Mouse (Mus musculus): ENCODE results near the gene Kctd15.

Gene Kctd15

DNA sequence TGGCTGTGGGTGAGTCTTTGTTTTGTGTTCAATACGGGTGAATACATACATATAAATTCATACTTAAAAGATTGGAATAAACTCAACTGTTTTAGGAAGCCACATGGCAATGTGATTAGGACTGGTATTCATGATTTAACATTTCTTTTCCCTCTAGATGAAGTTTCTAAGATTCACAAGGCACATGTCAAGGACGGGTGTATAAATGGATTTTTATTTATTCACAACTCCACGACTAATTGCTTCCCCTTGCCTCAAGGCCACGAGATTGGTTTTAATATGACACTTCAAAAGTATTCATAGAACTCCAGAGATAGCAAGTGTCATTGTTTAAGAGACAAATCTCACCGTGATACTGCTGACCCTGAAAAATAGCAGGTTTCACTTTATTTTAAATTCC, at the start of gene Kctd15:
Gene Kctd15, minus strand, starts transcription at position 101 of the 400 bp plus-strand sequence.
- DNase-seq = no peak

DNA sequence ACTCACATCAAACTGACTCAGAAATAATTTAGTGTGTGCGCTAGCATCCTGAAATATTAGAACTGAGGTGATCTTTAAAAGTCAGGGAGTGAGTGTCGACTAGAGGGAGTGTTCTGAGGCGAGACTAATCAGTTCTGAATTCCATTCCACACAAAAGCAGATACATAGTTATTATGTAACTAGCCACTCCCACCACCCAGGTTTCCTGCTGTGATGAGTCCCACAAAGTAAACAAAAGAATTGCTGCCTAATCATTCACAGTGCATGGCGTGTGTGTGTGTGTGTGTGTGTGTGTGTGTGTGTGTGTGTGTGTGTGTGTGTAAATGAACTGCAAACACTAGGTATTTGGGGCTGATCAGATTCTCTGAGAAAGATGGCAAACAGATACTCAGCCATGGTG, 47.9 kb upstream of the Kctd15 start:
- peak; percentile 57 for DNase-seq

DNA sequence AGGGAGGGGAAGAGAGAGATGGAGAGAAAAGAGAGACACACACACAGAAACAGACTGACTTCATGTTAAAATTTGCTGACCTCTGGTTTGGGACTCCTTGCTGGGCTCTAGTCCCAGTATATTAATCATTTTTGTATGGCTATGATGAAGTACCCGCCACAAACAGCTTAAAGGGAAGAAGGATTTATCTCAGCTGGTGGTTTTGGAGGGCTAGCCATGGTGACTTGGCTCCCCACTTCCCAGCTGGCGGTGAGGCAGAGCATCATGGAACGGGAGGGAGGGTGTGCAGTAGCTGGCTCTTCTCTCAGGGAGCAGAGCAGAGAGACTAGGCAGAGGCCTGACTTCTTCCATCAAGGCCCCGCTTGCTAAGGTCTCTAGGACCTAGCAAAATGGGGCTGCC, 46.9 kb upstream of the Kctd15 start:
- DNase-seq = no peak

DNA sequence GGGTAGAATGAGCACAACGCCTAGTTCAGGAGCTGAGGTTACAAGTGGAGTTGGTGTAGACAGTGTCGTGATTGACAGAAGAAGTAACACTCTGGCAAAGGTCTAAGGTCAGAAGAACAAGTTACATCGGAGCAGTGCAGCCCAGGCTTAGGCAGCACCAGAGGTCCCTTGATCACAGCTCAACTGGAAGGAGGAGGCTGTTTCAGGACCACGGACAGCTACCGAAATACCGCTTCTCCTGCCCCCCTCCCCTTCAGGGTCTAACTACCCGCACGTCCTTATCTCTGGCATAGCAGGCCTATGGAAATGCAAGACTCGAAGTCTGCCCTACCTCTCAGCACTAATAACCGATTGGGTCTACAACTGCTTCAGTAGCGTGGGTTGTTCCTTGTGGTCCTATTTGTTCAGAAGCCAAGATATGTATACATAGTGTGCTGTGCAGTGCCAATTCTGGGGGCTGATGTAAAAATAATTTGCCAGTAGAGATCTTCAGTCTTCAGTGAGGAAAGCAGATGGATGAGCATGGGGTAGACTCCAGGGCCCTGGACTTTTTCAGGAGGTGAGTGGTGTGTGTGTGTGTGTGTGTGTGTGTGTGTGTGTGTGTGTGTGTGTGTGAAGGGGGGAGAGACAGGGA, 46.3 kb upstream of the Kctd15 start:
- DNase-seq = peak; percentile 65

DNA sequence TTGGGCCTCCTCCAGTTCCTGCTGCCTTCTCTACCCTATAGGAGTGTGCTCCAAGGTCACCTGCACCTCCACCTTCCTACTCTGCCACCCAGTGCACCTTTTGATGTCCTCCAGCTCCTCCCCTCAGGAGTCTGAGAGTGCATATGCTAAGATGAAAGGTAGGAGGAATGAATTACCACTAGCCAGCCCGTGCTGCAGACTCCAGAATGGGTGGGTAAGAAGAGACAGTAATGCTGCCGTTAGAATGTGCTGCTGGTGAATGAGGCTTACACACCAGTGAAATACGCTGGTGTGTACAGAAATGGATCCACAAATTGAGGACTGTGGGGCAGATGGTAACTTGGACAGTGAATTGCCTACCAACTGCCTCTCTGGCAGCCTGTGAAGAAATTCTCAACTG, 43.4 kb upstream of the Kctd15 start:
- no peak for DNase-seq

DNA sequence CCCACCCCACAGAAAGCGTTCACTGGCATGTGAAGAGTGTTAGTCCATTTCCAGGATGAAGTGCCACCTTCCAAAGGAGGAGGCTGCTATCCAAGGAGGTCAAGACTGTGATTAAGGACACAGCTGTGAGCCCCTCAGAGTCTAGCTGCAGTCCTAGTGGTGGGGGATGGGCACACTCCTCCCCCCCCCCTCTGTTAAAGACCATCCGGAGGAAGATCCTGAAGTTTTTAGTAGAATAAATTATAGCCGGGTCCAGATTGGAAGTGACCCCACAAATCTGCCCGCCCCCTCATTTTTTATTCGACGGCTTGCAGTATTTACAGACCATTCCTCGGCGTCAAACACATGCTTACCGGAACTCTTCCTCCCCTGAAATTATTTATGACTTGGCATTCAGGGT, 41.7 kb upstream of the Kctd15 start:
- no peak for DNase-seq

DNA sequence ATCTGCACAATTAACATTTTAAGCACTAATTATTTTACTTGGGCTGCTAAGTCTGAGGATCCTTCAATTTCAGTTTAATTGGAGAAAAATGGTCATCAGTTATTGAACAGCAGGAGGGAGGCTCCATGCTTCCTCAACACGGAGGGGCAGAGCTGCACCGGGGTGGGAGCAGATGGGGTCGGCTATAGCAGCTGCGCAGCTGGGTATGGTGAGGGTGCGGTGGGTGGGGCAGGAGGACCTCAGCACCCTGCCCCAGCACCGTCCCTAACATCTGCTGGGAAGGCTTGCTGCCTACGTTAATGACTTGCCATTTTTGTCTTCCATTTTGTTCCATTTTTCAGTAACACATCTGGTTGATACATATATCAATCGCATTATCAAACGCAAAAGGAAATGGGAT, 39.6 kb upstream of the Kctd15 start:
- no peak for DNase-seq

DNA sequence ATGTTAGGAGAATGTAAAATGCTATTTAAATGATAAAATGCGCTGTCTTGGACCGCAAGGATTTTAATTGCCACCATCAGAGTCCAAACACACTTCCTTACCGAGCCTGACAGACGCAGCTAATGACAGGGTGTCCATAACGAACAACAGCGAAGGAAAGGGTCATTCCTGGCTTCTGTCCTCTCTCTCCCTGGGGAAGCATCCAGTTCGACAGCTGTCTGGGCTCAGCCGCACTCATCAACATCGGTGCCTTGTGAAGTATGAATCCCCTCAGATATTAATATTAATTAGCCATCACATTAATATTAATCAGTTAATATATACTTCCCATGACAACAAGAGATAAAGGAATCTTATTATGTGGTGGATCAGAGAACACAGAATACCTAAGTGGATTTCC, 38.4 kb upstream of the Kctd15 start:
- no peak for DNase-seq

DNA sequence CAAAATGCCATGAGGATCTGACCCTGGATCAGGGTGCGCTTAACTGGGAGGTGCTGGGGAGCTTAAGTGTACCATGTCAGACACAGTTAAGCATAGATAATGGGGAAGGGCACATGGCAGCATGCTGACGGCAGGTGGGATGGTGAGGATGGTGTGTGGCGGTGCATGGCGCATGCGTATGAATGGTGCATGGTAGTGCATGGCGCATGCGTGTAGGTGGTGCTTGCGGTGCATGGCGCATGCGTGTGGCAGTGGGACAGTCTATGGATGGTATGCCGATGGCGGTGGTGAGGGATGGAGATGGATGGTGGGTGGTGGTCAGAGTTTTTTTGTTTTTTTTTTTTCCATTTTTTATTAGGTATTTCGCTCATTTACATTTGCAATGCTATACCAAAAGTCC, 37.4 kb upstream of the Kctd15 start:
- DNase-seq = no peak

DNA sequence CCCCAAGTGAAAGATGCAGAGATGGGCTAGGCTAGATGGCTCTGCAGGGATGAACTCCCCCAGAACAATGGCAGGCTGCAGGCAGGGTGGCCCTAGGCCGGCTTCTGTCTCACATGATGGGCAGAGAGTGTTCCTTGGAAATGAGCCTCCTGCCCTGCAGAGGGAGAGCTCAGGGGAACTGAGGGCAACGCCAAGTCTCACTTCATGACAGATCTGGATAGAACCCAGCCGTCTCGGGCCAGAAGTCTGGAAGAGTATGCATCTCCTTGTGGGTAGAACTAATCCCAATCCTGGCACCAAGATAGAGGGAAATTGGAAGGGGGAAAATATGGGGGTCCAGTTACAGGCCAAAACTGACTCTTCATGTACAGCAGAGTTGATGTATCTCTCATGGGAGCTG, 36.5 kb upstream of the Kctd15 start:
- no peak for DNase-seq

DNA sequence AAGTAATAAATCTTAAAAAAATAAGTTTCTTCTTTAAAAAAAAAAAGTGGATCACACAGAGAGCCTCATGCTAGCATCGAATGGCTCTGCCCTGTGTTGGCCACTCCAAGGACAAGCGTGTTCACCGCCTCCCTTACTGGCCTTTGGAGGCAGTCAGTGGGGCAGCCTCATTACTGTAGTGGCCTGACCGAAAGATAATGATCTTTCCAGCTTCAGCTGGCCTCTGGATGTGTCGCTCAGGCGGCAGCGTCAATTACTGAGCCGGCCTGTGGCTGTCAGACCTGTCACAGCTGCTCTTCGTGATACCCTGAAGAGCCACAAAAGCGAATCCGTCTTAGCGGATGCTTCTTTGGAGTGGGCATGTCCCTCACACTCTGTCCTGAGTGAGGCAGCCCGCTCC, 33.6 kb upstream of the Kctd15 start:
- DNase-seq = peak; percentile 76

DNA sequence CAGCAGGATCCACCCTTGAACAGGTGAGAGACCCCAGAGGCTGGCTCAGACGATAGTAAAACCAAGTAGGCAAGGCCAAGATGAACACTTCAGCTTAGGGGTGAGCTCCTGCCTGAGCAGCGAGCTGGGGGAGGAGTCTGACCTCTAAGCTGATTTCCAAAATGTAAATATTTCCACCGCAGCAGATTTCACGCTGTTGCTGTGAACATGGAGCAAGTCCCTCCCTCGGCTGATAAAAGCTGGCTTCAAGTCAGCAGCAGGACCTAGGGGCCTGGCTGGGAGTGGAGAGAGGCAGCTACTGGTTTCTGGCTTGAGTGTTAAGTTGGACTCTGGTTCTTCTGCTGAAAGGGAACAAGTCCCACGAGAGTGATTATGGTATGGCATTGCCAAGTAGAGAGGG, 32.5 kb upstream of the Kctd15 start:
- no peak for DNase-seq

DNA sequence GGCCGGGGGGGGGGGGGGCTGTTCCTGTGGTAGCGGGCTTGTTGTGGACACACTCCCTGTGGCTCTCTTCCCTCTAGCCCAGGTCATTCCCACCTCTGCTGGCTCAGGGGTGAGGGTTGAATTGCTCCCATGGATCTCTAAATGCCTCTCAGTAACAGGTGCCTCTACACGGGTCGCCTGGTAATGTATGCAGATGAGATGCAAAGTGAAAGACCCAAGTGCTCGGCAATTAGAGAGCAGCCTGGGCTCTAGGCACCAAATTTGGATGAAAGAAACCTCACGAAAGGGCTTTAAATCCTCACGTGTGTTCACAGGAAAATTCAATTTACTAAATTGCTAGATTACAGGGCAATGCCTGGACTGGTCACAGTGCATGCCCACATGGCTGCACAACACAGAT, 29.3 kb upstream of the Kctd15 start:
- DNase-seq = no peak

DNA sequence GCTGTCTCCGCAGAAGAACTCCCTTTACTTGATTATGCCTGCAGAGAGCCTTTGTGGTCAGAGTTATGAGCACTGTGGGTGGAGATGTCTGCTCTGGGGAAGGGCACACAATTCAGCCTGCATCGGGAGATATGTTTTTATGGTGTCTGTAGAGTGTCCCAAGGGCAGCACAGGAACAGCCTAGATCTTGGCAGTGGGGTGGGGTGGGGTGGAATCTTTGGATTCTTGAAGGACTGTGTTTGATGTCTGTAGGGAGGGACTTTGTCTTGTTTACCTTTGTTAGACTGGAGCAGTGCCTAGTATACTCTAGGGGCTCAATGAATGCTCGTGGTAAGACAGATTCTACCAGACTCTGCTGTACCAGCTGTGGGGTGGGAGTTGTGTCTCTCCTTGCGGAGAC, 28.6 kb upstream of the Kctd15 start:
- DNase-seq = no peak

DNA sequence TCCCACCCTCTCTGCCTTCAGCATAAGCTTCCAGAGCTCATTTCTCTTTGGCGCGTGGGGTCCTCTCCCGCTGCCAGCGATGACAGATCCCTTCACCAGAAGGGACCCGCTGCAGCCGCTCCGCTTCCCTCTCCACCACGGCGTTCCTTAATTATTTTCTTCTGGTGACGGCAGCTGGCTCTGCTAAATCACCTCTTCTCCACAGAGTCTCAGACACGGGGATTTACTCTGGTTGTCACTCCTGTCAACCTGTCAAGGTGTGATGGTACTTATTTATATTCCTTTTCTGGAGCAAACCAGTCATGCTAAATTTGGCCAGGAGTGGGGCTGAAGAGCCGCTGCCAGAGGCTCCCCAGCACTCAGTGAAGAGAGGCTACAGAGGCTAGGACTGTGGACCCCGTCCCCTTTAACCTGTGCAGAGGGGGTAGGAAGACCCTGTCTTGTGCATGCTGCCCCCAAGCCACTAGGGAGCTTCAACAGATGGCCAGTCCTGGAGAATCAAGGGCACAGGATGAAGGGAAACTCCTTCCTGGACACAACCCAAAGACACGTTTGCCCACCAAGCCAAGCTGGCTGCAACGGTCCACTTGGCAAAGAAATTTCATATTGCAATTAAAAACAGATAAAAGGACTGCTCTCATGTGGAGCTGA, 24.4 kb upstream of the Kctd15 start:
- peak; percentile 18 for DNase-seq

DNA sequence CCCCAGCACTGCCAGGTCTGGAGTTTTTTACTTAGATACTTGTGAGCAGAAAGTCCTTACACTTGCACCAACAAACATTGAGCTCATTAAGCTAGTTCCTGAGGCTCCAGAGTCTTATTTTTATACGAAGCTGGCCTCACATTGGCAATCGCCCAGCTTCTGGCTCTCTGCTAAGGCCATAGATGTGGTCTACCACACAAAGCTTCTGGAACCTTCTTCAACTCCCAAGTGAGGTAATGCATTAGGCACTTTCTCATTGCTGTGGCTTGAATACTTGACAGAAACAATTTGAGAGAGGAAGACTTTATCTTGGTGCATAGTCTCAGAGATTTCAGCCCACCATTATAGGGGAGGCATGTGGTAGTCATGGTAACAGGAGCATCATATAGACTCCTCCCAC, 23.4 kb upstream of the Kctd15 start:
- DNase-seq = no peak

DNA sequence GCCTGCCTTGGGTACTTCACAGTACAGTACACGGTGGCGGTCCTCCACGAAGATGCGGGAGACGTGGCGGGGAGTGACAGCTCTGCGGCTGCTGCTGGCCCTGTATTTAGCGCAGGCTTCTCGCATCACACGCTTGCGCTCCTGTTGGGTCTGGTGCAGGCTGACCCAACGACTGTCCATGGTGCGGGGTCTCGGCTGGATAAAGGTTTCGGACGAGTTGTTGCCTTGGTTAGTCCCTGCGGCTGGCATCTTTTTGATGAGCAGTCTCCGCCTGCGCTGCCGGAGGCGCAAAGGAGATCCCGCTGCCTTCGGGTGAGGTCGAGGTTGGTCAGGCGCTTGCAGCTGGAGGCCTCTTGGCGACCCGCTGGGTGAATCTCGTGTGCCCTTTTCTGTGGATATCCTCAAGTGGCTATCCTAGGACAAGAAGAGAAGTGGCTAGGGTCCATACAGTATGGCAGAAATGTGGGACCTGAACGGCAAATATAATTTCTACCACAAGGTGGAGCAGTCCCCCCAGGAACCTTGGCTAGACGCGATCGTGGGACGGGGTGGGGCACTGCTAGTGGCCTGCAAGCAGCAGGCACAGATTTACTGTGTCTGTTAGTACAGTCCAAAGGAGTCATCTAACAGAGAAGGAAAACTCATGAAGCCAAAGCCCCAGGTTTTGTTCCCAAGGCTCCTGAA, 19.4 kb upstream of the Kctd15 start:
- DNase-seq = peak; percentile 84

DNA sequence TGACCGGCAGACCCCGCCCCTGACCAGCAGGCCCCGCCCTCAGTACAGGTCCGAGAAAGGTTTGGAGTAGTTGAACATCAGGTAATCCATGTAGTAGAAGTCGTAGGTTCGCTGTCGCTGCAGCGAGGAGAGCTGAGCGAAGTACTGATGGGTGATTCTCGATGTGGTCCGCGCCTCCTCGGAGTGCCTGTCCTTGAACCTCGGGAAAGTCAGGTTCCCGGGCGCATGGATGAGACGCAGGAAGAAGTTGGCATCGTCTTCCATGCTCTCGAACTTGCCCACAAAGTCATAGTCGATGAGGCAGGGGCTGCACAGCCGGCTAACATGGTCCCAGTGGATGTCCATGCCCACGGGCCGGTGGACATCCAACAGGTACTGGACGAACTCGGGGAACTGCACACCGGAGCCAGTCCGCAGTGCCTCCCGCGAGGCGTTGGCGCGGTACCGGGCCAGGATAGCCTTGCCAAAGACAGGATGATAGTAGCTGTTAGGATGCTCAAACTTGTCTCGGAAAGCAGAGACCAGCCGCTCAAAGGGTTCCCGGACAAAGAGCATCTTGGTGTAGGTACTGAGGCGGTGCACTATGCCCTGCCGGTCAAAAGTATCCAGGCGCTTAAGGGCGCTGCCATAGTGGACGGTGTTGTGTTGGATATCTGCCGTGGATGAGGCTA, 18.7 kb upstream of the Kctd15 start:
- DNase-seq = no peak

DNA sequence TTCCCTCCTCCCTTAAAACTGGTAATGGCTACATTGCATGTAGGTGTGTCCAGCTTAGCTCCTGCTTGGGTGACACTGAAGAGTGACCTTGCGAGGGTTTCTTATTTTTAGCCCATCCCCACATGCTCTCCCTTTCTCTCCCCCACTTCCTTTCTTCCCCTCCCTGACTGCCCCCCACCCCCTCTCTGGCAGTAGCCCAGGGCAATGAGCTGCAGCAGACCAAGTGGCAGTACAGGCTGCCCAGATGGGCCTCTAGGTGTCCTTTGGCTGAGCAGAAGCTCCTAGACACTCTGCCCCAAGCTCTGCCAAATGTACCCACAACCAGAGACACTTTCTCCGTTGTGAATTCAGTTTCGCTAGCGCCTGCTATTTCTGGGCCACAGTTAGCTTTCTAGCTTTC, 16.4 kb upstream of the Kctd15 start:
- DNase-seq = no peak

DNA sequence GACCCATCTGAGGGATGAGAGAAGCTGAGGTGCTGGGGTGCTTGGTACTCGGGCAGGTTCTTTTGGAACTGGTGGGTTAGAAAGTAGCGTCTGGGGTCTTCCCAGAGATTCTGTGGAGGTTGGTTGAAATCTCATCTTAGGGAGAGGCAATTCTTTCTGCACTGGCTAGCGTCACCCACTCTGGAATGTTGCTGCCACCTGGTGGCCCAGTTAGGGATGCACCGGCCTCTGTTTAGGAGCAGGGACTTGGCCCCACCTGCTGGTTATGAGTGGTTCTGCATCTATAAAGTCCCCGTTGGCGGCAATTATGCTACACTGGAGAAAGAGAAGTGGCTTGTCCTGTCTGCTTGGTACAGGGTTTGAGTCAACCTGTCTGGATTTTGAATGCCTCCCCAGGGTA, 15.4 kb upstream of the Kctd15 start:
- DNase-seq = peak; percentile 88

DNA sequence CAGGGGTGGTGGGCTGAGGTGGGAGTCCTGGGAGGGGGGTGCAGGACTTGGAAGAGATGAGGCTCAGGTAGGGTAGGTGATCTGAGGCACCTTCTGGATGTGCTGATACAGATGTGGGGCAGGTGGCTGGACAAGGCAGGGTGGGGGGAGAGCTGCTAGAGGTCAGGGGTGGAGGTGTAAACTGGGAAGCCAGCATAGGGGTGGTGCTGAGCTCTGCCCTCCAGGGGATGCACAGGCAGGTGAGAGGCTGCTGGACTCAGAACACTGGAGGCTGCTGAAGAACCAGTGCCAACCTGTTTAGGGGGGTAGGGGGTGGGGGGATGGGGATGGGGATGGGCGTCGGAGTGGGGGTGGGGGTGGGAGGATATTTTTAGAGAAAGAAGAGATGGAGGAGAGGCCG, 14.2 kb upstream of the Kctd15 start:
- DNase-seq = no peak

DNA sequence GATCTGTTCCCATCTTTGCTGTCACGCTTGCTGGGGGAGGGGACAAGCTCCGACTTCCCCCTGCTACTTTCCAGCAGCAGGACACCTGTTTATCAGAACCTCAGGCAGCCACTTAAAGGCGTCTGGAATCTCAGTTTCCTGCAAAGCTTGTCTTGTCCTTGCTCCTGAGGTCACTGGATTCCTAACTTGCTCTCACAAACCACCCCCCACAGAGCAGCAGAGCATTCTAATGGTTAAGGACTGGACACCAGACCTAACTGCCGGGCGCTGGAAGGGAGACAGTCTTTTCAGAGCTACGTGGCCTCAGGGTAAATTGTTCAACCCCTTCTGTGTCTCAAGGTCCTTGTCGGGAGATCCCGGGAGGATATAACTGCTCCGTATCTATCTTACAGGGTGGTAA, 12.8 kb upstream of the Kctd15 start:
- no peak for DNase-seq

DNA sequence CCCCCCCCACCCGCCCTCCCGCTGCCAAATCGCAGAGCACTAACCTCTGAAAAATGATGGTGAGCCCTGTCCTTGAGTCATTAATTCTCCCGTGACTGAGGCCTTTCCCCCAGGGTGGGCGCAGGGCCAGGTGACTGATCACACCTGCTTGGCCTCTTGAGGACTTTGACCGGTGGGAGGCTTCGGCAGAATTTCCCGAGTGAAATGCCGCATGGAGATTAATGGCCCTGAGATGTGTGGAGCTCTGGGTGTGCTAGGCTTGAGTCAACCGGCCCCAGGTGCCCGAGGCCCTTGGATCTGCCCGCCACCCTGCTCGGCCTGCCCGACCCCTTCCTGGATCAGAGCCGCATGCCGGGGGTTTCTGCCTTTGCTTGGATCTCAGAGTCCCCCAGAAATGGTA, 11.3 kb upstream of the Kctd15 start:
- DNase-seq = no peak

DNA sequence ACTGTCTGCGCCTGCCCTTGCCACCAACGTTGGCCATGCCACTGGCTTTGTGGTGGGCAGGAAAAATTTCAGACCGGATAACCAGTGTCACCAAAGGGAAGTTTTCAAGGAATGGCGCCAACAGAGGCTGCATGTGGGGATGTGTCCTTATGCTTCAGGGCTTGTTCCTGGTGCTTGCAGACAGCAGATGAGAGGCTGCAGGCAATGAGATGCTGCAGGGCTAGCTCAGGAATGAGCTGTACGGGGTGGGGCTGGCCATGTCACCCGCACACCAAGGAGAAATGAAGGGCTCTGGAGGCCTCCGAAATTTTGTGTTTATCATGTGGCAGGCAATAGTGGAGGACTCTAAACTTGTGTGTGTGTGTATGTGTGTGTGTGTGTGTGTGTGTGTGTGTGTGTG, 6.6 kb upstream of the Kctd15 start:
- DNase-seq = no peak
